Mouse (Mus musculus): Measurements from ENCODE around the gene Chac2. TPM values are rescaled to one million over a fixed set of nuclear protein-coding genes. Genes with fewer than 3 reads are reported as not detected.
"Not testable (repeated sequence)": the region's sequence is repeated elsewhere in the genome, so short reads cannot be mapped to it uniquely, and the experiment has no call there.

Gene Chac2
- 63.5 and 66.3 TPM in 2 replicates for polyA plus RNA-seq (2016; fragmentation: Nextera tagmentation; extraction: Ambion mirVana)

DNA sequence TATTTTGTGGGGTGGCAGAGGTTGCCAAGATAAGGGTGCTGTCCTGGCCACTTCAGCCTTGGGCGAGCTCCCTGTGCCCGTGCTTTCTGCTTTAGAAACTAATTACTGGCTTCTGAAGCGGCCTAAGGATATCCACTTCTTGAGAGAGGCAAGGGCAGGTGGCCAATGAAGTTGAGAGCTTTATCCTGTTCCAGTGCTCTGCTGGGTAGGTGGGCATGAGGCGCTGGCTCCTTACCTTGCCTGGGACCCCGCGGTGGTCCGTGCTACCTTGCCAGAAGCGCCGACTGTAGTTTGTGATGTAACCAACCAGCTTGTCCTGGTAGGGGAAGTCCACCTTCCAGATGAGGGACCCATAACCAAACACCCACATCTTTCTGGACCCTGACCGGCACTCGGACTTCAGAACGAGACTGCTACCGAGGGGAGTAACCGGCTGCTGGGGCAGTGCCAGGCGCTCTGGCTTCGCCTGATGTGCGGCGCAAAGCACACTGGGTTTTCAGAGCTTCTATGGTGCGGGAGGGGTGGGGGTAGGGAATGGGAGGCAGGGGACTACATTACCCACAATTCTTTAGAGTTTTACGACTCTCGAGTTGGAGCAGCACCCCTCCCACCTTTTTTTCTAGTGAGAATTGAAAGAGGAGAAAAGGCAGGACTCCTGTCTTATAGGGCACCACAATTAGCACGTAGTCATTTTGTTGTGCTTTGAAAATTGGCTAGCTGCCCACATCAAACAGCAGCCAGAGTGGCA, at the start of gene Chac2:
TSS of gene Chac2 (minus strand) at position 474 of the 748 bp plus-strand sequence.
- under 1% methylated on average over 22 of the region's 22 CpGs for WGBS (ENCODE audit: insufficient replicate concordance)
- H3K4me2 ChIP-seq: peak within 1 kb of the TSS; percentile 73
- ATAC-seq: peak; percentile 99
- peak within 1 kb of the TSS; percentile 91 for H3K27ac ChIP-seq
- no peaks in the 10 kb centered on the region for H3K9me3 ChIP-seq (replicated peaks)
- peaks cover 16% of the 10 kb centered on the region for H3K36me3 ChIP-seq
- no peaks in the 10 kb centered on the region for H3K27me3 ChIP-seq (replicated peaks)
- peaks cover 18% of the 10 kb centered on the region for H3K4me1 ChIP-seq
- peak within 1 kb of the TSS; percentile 85 for H3K4me3 ChIP-seq
- peak within 1 kb of the TSS; percentile 96 for H3K9ac ChIP-seq

GRCm38 (mm10) chr11:31034958-31035357, 48.8 kb upstream of the Chac2 start:
- Histone ChIP-seq H3K9me3 (replicated peaks) (peaks cover 13% of the 10 kb centered on the region), H3K4me2 (no peak overlapping the region), H3K27ac (no peak overlapping the region), H3K4me3 (no peak overlapping the region), H3K27me3 (replicated peaks) (no peaks in the 10 kb centered on the region), H3K9ac (no peak overlapping the region), H3K36me3 (peaks cover 18% of the 10 kb centered on the region), H3K4me1 (no peaks in the 10 kb centered on the region)
- no peak for ATAC-seq
- 78% methylated on average over 4 of the region's 4 CpGs for WGBS (ENCODE audit: insufficient replicate concordance)

- not testable (repeated sequence) for H3K4me3 ChIP-seq; H3K36me3 ChIP-seq; H3K4me1 ChIP-seq; H3K9ac ChIP-seq; H3K27me3 ChIP-seq (replicated peaks); H3K4me2 ChIP-seq; H3K9me3 ChIP-seq (replicated peaks); H3K27ac ChIP-seq; ATAC-seq
- 69% methylated on average over 15 of the region's 15 CpGs for WGBS (ENCODE audit: insufficient replicate concordance)
Measured at GRCm38 (mm10) chr11:31017466-31017865, 31.3 kb upstream of the Chac2 start.

DNA sequence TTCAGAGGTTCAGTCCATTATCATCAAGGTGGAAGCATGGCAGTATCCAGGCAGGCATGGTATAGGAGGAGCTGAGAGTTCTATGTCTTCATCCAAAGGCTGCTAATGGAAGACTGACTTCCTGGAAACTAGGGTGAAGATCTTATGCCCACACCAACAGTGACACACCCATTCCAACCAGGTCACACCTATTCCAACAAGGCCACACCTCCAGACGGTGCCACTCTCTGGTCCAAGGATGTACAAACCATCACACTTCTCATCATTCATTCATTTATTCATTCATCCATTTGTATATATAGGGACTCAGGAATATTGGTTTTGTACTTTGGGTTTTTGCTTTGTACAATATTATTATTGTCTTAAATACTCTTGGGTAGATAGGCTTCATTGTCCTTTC, 23.5 kb upstream of the Chac2 start:
- 65% methylated on average over 1 of the region's 1 CpGs for WGBS (ENCODE audit: insufficient replicate concordance)
- not testable (repeated sequence) for H3K27ac ChIP-seq; H3K27me3 ChIP-seq (replicated peaks); H3K9ac ChIP-seq; H3K4me3 ChIP-seq; ATAC-seq; H3K4me2 ChIP-seq; H3K9me3 ChIP-seq (replicated peaks); H3K4me1 ChIP-seq
- H3K36me3 ChIP-seq: peaks cover 10% of the 10 kb centered on the region; the same call in 1 of the 2 replicates

DNA sequence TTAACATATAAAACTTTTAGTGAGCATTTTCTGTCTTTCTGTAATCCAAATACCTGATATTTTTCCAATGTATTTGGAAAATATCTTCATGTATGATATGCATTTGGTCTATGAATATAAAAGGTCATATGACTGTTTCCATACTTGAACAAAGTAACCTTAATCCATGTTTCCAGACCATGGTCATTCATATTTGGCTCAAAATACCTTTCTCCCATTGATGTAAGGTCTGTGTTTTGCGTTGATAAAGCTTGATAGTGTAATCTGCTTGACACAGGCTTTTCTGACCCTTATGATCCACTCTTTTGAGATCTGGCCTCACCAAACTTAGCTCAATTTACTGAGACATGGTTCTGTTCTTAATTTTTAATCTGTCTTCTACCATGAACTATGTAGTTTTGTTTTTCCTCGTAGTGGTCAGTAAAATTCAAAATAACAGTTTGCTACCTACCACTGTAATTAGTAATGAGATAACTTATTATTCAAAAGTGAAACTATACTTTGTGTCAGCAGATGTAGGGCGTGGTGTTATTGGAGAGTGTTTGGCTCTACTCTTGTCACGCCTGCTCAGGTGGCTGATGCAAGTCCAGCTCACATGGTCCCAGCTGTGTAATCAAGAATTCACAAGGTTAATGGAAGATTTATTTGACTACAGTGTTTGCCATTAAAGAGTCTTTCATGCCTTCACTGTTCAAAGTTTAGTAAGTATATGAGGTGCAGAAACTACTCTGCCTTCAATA, 15.2 kb upstream of the Chac2 start:
- Histone ChIP-seq H3K4me3 (no peak overlapping the region), H3K9me3 (replicated peaks) (no peaks in the 10 kb centered on the region), H3K27me3 (replicated peaks) (no peaks in the 10 kb centered on the region), H3K4me2 (peak overlapping the region; percentile 49), H3K36me3 (0 out of 2 replicates have a peak, but pooled peaks cover 5% of the 10 kb centered on the region), H3K9ac (peak overlapping the region; percentile 31), H3K27ac (peak overlapping the region; percentile 85), H3K4me1 (peaks cover 48% of the 10 kb centered on the region)
- 36% methylated on average over 4 of the region's 4 CpGs for WGBS (ENCODE audit: insufficient replicate concordance)
- peak; percentile 89 for ATAC-seq

DNA sequence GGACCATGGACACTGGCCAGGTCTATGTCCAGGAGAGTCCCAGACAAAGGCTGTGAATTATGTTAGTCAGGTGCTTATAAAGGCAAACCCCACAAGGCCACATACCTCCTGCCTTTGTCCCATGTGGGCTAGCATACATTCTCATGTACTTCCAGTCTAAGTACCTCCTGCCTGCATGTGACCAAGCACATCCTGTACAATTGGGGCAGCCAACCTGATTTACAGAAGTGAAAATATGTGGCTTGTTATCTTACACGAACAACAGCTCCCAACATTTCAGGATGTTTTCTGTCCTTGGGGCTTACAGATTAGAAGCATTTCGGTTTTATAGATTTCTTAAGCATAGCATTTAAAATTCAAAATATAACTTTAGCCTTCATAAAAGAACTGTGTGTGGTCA, 13.9 kb upstream of the Chac2 start:
- peaks cover 54% of the 10 kb centered on the region for H3K4me1 ChIP-seq
- H3K9me3 ChIP-seq (replicated peaks): no peaks in the 10 kb centered on the region
- no peaks in the 10 kb centered on the region for H3K36me3 ChIP-seq
- no peaks in the 10 kb centered on the region for H3K27me3 ChIP-seq (replicated peaks)
- H3K4me2 ChIP-seq: no peak overlapping the region
- H3K27ac ChIP-seq: peak overlapping the region; percentile 80
- ATAC-seq: peak; percentile 12; the same call in 1 of the 2 replicates
- WGBS (ENCODE audit: insufficient replicate concordance): 24% methylated on average over 2 of the region's 2 CpGs
- H3K4me3 ChIP-seq: no peak overlapping the region
- H3K9ac ChIP-seq: no peak overlapping the region; the same call in 1 of the 2 replicates

DNA sequence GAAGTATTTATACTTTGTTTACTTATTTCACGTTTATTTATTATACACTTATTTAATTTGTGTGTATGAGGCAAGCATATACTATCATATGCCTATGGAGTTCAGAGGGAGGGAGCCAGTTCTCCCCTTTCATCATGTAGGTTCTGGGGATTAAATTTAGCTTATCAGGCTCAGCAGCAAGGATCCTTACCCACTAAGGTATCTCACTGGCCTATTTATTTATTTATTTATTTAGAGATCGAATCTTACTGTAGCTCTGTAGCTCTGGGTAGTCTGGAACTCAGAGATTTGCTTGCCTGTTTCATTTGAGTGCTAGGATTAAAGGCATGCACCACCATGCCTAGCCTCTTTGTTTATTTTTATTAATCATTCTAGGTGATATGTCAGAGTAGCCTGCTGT, 12.6 kb upstream of the Chac2 start:
- Histone ChIP-seq H3K27ac (peak overlapping the region; percentile 80), H3K4me3 (no peak overlapping the region), H3K4me2 (peak overlapping the region; percentile 24), H3K36me3 (no peaks in the 10 kb centered on the region), H3K9ac (peak overlapping the region; percentile 3; the same call in 1 of the 2 replicates), H3K9me3 (replicated peaks) (no peaks in the 10 kb centered on the region), H3K4me1 (peaks cover 54% of the 10 kb centered on the region), H3K27me3 (replicated peaks) (no peaks in the 10 kb centered on the region)
- ATAC-seq: peak; percentile 59
- WGBS (ENCODE audit: insufficient replicate concordance): 33% methylated on average over 2 of the region's 2 CpGs

DNA sequence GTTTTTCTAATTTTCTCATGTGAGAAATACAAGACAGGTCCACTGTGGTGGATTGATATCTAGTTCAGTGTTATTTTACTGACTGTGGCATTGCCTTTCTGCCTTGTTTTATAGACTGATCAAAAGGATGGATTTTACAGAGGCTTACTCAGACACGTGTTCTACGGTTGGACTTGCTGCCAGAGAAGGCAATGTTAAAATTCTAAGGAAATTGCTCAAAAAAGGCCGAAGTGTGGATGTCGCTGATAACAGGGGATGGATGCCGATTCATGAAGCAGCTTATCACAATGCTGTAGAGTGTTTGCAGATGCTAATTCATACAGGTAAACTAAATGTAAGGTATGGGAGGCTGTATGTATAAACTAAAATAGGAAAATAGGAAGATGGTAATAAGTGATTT, 12.0 kb upstream of the Chac2 start:
- Histone ChIP-seq H3K4me3 (no peak overlapping the region), H3K9me3 (replicated peaks) (no peaks in the 10 kb centered on the region), H3K4me1 (peaks cover 54% of the 10 kb centered on the region), H3K27ac (peak overlapping the region; percentile 88), H3K36me3 (no peaks in the 10 kb centered on the region), H3K27me3 (replicated peaks) (no peaks in the 10 kb centered on the region), H3K9ac (peak overlapping the region; percentile 60), H3K4me2 (peak overlapping the region; percentile 38)
- WGBS (ENCODE audit: insufficient replicate concordance): 30% methylated on average over 5 of the region's 5 CpGs
- peak; percentile 71 for ATAC-seq

GRCm38 (mm10) chr11:30996670-30997069, 10.5 kb upstream of the Chac2 start:
- Histone ChIP-seq H3K4me3 (no peak overlapping the region), H3K27ac (peak overlapping the region; percentile 14; the same call in 1 of the 2 replicates)

GRCm38 (mm10) chr11:30986625-30987017, 471 bp upstream of the Chac2 start:
- peak; percentile 68 for ATAC-seq
- H3K9me3 ChIP-seq (replicated peaks): no peaks in the 10 kb centered on the region
- 1% methylated on average over 2 of the region's 2 CpGs for WGBS (ENCODE audit: insufficient replicate concordance)
- peaks cover 15% of the 10 kb centered on the region for H3K36me3 ChIP-seq
- peak overlapping the region; percentile 91 for H3K27ac ChIP-seq
- H3K4me1 ChIP-seq: peaks cover 18% of the 10 kb centered on the region
- H3K9ac ChIP-seq: peak overlapping the region; percentile 96
- H3K4me2 ChIP-seq: peak overlapping the region; percentile 73
- H3K4me3 ChIP-seq: peak overlapping the region; percentile 85
- H3K27me3 ChIP-seq (replicated peaks): no peaks in the 10 kb centered on the region

More at GRCm38 (mm10) chr11:30996670-30997069, 10.5 kb upstream of the Chac2 start:
- Histone ChIP-seq H3K4me2 (no peak overlapping the region), H3K9ac (no peak overlapping the region), H3K9me3 (replicated peaks) (no peaks in the 10 kb centered on the region), H3K27me3 (replicated peaks) (no peaks in the 10 kb centered on the region), H3K4me1 (peaks cover 48% of the 10 kb centered on the region), H3K36me3 (no peaks in the 10 kb centered on the region)
- WGBS (ENCODE audit: insufficient replicate concordance): 58% methylated on average over 3 of the region's 3 CpGs
- ATAC-seq: peak; percentile 64

DNA sequence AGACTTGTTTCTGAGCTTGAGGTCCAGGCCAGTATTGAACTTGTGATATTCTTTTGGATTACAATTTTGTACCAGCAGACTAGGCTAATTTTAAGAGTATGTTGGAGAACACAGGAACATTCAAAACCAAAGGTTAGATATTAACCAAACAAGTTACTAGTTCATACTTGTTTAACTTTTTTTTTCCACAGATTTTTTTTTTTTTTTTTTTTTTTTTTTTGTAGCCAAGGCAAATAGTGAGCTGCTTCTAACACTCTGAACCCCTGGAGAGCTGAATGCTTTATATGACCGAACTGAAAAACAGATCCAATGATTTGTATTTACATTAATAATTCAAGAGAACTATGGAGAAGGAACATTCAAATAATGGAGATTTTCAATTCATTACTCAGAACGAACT, 913 bp downstream of the Chac2 start:
- Histone ChIP-seq H3K27me3 (replicated peaks) (no peaks in the 10 kb centered on the region), H3K36me3 (peaks cover 18% of the 10 kb centered on the region), H3K9ac (peak overlapping the region; percentile 96), H3K4me3 (peak overlapping the region; percentile 85), H3K9me3 (replicated peaks) (no peaks in the 10 kb centered on the region), H3K4me2 (peak overlapping the region; percentile 73), H3K4me1 (peaks cover 14% of the 10 kb centered on the region), H3K27ac (0 out of 2 replicates have a peak overlapping the region, but pooled peaks have one; percentile 22)
- no peak for ATAC-seq
- 39% methylated on average over 2 of the region's 2 CpGs for WGBS (ENCODE audit: insufficient replicate concordance)

- ATAC-seq: peak; percentile 94
- H3K4me3 ChIP-seq: peak within 1 kb of the TSS; percentile 89
- under 1% methylated on average over 40 of the region's 40 CpGs for WGBS (ENCODE audit: insufficient replicate concordance)
Measured at GRCm38 (mm10) chr11:30954279-30954725, 31.8 kb downstream of the Chac2 start, which contains the start of gene Erlec1. TSS of gene Erlec1 (minus strand) at chr11:30954335.

More at GRCm38 (mm10) chr11:30954279-30954725, 31.8 kb downstream of the Chac2 start, which contains the start of gene Erlec1:
- Histone ChIP-seq H3K4me2 (peak within 1 kb of the TSS; percentile 78), H3K9ac (peak within 1 kb of the TSS; percentile 90), H3K36me3 (peaks cover 38% of the 10 kb centered on the region), H3K4me1 (peaks cover 19% of the 10 kb centered on the region), H3K9me3 (replicated peaks) (no peaks in the 10 kb centered on the region), H3K27ac (peak within 1 kb of the TSS; percentile 92), H3K27me3 (replicated peaks) (no peaks in the 10 kb centered on the region)
